Mouse (Mus musculus): Measurements from ENCODE around the gene Ak4. TPM values are rescaled to one million over a fixed set of nuclear protein-coding genes. Genes with fewer than 3 reads are reported as not detected.
"Not testable (repeated sequence)": the region's sequence is repeated elsewhere in the genome, so short reads cannot be mapped to it uniquely, and the experiment has no call there.

Ak4 gene
- polyA plus RNA-seq, 1 experiment from 2014 or later, result 4.6 TPM

DNA sequence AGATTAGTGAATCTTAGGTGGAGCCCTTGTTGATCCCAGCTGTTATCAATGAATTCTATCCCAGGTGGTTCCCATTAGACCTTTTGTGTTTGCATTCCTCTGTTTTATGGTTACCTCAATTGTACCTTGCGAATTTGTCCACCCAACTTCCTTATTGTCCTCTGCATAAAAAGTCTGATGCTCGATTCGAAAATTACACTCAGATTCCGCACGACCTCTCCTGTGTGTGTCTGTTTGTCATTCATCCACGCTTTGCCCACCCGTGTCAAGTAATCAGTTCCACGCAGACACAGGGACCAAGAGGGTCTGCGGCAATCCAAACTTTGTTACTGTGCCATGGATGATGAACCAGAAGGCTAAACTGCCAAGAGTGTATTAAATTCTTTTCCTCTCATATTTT is 27.5 kb downstream of the Ak4 start:
- ATAC-seq (ENCODE audit: low read depth); H3K27ac ChIP-seq (replicated peaks); H3K36me3 ChIP-seq; H3K4me2 ChIP-seq; H3K4me1 ChIP-seq (replicated peaks); H3K4me3 ChIP-seq; H3K9ac ChIP-seq; H3K27me3 ChIP-seq; H3K9me3 ChIP-seq: not testable (repeated sequence)
- 95% methylated on average over 9 of the region's 9 CpGs for whole genome bisulfite sequencing

DNA sequence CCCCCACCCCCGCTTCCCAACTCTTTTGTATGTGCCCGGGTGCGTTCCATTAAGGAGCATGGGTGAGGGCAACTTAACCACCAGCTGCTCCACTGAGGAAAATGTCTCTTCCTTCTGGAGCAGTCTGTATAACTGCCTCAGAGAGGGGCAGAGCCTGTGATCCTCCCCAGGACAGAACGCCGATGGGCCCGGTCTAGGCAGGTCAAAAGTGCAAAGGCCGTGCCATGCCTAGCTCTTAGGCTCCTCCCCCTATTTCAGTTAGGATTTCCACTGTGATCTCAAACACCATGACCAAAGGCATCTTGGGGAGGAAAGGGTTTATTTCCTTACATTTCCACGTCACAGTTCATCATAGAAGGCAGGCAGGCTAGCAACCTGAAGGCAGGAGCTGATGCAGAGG is 29.6 kb downstream of the Ak4 start:
- ATAC-seq (ENCODE audit: low read depth), result no peak
- Histone ChIP-seq H3K36me3 (no peaks in the 10 kb centered on the region), H3K4me1 (replicated peaks) (no peaks in the 10 kb centered on the region), H3K27ac (replicated peaks) (no peak overlapping the region), H3K9ac (no peak overlapping the region), H3K4me2 (no peak overlapping the region), H3K27me3 (no peaks in the 10 kb centered on the region), H3K9me3 (no peaks in the 10 kb centered on the region), H3K4me3 (no peak overlapping the region)
- 81% methylated on average over 8 of the region's 8 CpGs for WGBS

DNA sequence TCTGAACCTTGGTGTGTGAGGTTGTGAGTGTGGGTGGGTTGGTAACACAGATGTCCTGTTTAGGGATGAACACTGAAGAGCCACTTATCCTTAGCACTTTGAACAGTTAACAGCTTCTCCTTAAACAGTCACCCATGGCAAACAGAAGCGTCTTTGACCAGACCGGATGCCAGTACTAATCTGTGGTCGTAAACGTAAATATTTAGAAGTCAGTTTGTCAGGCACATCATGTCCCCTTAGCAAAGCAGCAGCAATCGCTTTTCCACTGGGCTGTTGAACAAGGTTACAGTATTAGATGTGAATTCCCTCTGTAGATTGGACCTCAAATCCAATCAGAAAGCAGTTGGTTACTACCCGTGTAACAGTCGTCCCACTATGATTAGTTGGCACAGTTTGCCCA is 30.3 kb downstream of the Ak4 start:
- Histone ChIP-seq H3K4me3 (no peak overlapping the region), H3K9me3 (no peaks in the 10 kb centered on the region), H3K36me3 (no peaks in the 10 kb centered on the region), H3K9ac (no peak overlapping the region), H3K27me3 (no peaks in the 10 kb centered on the region), H3K27ac (replicated peaks) (no peak overlapping the region), H3K4me2 (no peak overlapping the region), H3K4me1 (replicated peaks) (no peaks in the 10 kb centered on the region)
- WGBS, result 82% methylated on average over 7 of the region's 7 CpGs
- no peak for ATAC-seq (ENCODE audit: low read depth)

DNA sequence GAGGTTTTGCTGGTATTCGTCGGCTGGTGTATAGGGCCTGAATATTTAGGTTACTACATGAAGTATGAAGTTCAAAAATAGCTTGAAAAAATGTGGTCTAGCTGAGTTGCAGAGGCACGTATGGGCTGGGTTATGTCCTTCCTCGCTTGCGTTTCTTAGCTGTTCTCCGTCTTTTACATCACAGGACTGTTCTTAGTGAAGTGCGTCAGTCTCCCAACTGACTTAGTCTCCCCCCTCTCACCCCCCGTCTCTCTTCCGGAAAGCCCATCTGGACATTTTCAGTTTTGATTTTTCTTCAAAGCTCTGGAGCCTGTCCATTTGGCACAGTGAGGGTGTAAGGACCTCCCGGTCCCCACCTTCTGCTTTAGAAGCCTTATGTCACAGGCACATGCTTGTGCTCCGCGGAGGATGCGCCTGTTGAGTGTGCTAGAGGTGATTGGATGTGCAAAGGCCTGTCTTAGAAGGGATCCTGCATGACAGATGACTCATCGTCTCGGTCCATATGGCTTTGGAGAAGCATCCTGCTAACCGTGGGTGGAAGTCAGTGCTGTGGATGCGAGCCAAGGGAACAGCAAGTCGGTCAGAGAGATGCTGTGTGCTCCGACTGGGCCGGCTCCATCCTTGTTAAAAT is 31.2 kb downstream of the Ak4 start:
- Histone ChIP-seq H3K27me3 (no peaks in the 10 kb centered on the region), H3K9me3 (no peaks in the 10 kb centered on the region), H3K27ac (replicated peaks) (no peak overlapping the region), H3K9ac (no peak overlapping the region), H3K36me3 (no peaks in the 10 kb centered on the region), H3K4me2 (no peak overlapping the region), H3K4me1 (replicated peaks) (no peaks in the 10 kb centered on the region), H3K4me3 (no peak overlapping the region)
- WGBS, result 86% methylated on average over 20 of the region's 20 CpGs
- no peak for ATAC-seq (ENCODE audit: low read depth)

DNA sequence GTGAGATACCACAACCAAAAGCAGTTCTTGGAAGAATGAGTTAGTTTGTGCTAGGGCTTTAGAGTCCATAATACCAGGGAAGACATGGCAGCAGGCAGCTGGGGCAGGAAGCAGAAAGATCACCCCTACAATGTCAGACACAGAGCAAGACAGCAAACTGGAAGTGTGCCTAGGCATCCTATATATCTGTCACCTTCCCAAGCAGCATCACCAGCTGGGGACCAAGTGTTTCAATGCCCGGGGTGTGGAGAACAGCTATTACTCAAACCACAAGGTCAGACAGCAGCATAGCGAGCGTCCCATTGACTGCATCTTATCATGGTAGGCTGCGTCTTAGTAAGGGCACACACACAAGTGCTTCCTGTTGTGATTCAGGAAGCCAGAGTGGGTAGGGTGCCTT is 32.0 kb downstream of the Ak4 start:
- Histone ChIP-seq H3K4me3 (no peak overlapping the region), H3K4me2 (no peak overlapping the region), H3K27me3 (no peaks in the 10 kb centered on the region), H3K9ac (no peak overlapping the region), H3K27ac (replicated peaks) (no peak overlapping the region), H3K36me3 (no peaks in the 10 kb centered on the region), H3K9me3 (no peaks in the 10 kb centered on the region), H3K4me1 (replicated peaks) (no peaks in the 10 kb centered on the region)
- 82% methylated on average over 4 of the region's 4 CpGs for WGBS
- ATAC-seq (ENCODE audit: low read depth), result no peak

DNA sequence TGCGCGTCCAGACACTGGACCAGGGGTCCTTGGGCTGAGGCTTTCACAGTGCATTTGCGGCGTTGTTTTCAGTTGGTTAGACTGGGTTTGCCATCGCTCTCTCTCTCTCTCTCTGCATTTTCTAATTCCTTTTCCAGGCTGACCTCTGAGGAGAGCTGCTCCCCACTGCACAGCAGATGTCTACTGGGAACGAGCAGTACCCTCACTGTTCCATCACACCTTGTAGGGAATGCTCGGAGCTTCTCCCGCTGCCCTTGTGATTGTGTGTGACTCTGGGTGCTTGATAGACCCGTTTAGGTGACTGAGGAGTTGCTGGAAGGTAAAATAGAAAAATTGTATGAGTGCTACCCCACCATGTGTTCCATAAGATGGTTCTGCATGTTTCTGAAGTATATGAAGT is 33.8 kb downstream of the Ak4 start:
- Histone ChIP-seq H3K9me3 (no peaks in the 10 kb centered on the region), H3K27me3 (no peaks in the 10 kb centered on the region), H3K4me2 (no peak overlapping the region), H3K27ac (replicated peaks) (no peak overlapping the region), H3K9ac (no peak overlapping the region), H3K4me3 (no peak overlapping the region), H3K36me3 (no peaks in the 10 kb centered on the region), H3K4me1 (replicated peaks) (no peaks in the 10 kb centered on the region)
- 93% methylated on average over 9 of the region's 9 CpGs for WGBS
- no peak for ATAC-seq (ENCODE audit: low read depth)

DNA sequence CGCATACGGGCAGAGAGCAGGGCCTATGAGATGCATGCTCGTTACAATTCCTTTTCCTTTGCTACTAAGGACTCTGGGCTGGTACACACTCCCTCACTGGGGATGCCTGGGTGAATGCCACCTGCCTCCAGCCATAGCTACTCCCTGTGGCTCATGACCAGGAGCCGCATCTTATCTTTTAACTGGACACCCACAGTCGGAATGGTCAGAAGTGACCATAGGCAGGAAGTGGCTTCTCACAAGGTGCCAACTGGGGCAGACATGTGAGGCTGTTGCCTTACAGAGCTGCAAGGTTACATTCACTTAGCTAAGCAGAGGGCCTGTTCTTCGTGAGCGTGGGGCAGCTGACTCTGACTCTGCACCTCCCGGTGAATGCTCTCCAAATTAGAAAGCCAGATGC is 38.1 kb downstream of the Ak4 start:
- 91% methylated on average over 8 of the region's 8 CpGs for WGBS
- Histone ChIP-seq H3K4me2 (no peak overlapping the region), H3K9ac (no peak overlapping the region), H3K4me3 (no peak overlapping the region), H3K36me3 (no peaks in the 10 kb centered on the region), H3K27ac (replicated peaks) (no peak overlapping the region), H3K4me1 (replicated peaks) (no peaks in the 10 kb centered on the region), H3K9me3 (no peaks in the 10 kb centered on the region), H3K27me3 (no peaks in the 10 kb centered on the region)
- no peak for ATAC-seq (ENCODE audit: low read depth)

DNA sequence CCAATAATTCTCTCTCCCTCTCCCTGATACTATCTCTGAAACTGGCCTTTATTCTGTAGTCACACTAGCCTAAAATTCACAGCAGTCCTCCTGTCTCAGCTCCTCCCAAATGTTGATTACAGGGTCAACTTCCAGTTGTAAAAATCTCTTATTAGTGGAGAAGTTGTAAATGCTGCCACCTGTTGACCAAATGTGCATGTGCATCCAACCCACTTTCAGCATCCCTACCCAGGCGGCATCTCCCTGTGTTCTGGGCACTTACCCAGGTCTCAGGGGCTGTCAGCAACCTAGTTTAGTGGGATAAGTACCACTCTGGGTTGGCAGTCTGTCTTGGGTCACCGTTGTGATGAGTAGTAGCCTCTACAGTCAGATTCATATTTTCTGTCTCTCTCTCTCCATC is 39.3 kb downstream of the Ak4 start:
- no peaks in the 10 kb centered on the region for H3K27me3 ChIP-seq
- H3K27ac ChIP-seq (replicated peaks), result no peak overlapping the region
- ATAC-seq (ENCODE audit: low read depth), result no peak
- H3K9ac ChIP-seq, result no peak overlapping the region
- H3K4me3 ChIP-seq, result no peak overlapping the region
- H3K36me3 ChIP-seq, result no peaks in the 10 kb centered on the region
- H3K9me3 ChIP-seq, result no peaks in the 10 kb centered on the region
- H3K4me1 ChIP-seq (replicated peaks), result no peaks in the 10 kb centered on the region
- 64% methylated on average over 2 of the region's 2 CpGs for WGBS
- no peak overlapping the region for H3K4me2 ChIP-seq

DNA sequence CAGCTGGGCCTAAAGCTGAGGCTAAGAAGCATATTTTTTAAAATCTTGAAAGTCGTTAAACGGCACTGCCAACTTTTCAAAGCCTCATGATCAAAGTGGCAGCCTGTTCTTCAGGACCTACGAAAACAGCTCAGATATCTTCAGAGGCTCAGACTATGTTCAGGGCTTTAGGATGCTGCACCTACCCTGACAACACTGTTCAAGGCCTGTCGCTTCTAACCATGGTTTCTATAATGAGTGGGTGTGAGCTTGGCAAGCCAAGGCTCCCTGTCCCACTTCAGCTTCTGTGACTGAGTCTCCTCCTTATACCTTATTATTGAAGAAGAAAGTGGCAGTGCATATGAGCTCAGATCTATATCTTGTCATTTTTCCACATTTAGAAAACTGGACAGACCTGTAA is 40.3 kb downstream of the Ak4 start:
- no peaks in the 10 kb centered on the region for H3K27me3 ChIP-seq
- H3K4me1 ChIP-seq (replicated peaks), result no peaks in the 10 kb centered on the region
- H3K9me3 ChIP-seq, result no peaks in the 10 kb centered on the region
- no peak overlapping the region for H3K9ac ChIP-seq
- H3K4me3 ChIP-seq, result no peak overlapping the region
- 92% methylated on average over 4 of the region's 4 CpGs for WGBS
- no peaks in the 10 kb centered on the region for H3K36me3 ChIP-seq
- H3K4me2 ChIP-seq, result no peak overlapping the region
- no peak overlapping the region for H3K27ac ChIP-seq (replicated peaks)
- ATAC-seq (ENCODE audit: low read depth), result no peak

DNA sequence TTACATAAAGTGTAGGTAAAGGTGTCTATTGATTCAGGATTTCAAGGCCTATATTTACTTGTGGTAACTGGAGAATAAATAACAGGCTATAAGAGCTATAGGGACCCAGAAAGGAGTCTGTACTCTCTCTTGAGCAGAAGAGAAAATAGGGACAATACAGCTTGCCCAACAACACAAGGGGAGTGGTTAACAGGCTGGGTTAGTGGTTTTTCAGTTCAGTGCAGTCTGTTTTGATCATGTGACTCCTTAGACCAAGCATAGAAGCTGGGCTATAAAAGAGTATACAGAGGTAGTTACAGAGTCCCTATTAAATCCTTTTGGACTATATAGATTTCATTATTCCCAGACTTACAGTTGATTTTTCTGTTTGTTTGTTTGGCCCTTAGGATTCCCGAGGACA is 41.0 kb downstream of the Ak4 start:
- WGBS, result 85% methylated on average over 1 of the region's 1 CpGs
- no peak overlapping the region for H3K9ac ChIP-seq
- no peaks in the 10 kb centered on the region for H3K9me3 ChIP-seq
- no peaks in the 10 kb centered on the region for H3K27me3 ChIP-seq
- H3K4me1 ChIP-seq (replicated peaks), result no peaks in the 10 kb centered on the region
- no peak overlapping the region for H3K4me2 ChIP-seq
- no peaks in the 10 kb centered on the region for H3K36me3 ChIP-seq
- H3K27ac ChIP-seq (replicated peaks), result no peak overlapping the region
- no peak for ATAC-seq (ENCODE audit: low read depth)
- no peak overlapping the region for H3K4me3 ChIP-seq

DNA sequence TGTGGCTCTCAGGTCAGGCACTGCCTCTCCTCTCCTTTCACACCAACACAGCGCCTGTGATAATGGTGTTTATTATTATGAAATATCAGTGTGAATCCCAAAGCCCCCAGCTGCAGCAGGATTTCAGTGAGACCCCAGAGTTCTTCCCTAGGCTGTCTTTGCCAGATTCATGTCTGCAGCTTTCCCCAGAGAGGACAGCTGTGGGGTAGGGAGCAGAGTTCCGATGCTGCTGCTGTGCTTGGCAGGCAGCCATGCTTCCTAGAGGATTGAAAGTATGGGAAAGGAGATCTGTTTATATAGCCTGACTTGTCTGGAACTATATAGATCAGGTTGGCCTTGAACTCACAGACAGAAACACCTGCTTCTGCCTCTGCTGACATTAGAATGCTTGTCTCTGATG is 43.0 kb downstream of the Ak4 start:
- Histone ChIP-seq H3K36me3 (no peaks in the 10 kb centered on the region), H3K9ac (no peak overlapping the region), H3K27ac (replicated peaks) (no peak overlapping the region), H3K4me1 (replicated peaks) (no peaks in the 10 kb centered on the region), H3K4me3 (no peak overlapping the region), H3K4me2 (no peak overlapping the region), H3K9me3 (no peaks in the 10 kb centered on the region), H3K27me3 (no peaks in the 10 kb centered on the region)
- no peak for ATAC-seq (ENCODE audit: low read depth)
- 79% methylated on average over 2 of the region's 2 CpGs for WGBS

DNA sequence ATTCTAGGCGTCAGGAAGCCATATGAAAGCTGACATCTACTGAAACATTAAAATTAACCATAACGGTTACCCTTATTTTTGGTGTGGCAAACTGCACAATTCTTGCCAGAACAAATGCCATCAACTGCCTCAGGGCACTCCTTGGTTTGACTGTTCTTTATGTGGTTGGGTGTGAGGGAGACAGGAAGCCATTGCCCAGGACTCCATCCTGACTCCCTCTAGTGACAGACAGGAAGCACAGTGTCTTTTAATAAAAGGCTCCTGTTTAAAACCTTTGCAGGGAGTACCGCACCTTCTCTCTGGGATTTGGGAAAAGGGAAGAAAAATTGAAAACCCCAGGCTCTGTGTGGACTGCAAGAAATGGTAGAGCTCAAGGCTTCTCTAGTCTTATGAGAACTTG is 47.2 kb downstream of the Ak4 start:
- no peak overlapping the region for H3K27ac ChIP-seq (replicated peaks)
- 89% methylated on average over 3 of the region's 3 CpGs for WGBS
- H3K9me3 ChIP-seq, result no peaks in the 10 kb centered on the region
- no peak overlapping the region for H3K4me3 ChIP-seq
- no peaks in the 10 kb centered on the region for H3K36me3 ChIP-seq
- H3K4me1 ChIP-seq (replicated peaks), result no peaks in the 10 kb centered on the region
- no peak for ATAC-seq (ENCODE audit: low read depth)
- H3K4me2 ChIP-seq, result no peak overlapping the region
- no peaks in the 10 kb centered on the region for H3K27me3 ChIP-seq
- no peak overlapping the region for H3K9ac ChIP-seq

DNA sequence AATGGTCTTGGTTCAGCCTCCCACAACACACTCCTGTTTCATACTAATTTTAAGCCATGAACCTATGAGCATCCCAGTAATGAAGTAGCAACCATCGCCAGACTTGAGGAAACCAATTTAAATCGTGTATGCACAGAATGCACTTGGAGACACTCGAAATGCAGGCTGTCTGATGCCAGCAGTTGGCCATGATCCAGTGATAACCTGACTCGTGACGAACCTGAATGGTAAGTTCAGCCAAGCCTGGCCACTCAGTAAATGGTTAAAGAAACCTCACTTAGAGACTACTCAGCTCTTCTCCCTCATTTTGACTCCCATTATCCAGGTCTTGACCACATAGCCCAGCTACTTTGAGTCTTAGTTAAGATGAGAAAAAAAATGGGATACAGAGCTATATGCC is 50.2 kb downstream of the Ak4 start:
- no peak overlapping the region for H3K9ac ChIP-seq
- H3K9me3 ChIP-seq, result no peaks in the 10 kb centered on the region
- ATAC-seq (ENCODE audit: low read depth), result no peak
- no peak overlapping the region for H3K27ac ChIP-seq (replicated peaks)
- H3K36me3 ChIP-seq, result no peaks in the 10 kb centered on the region
- H3K4me2 ChIP-seq, result no peak overlapping the region
- no peaks in the 10 kb centered on the region for H3K27me3 ChIP-seq
- no peaks in the 10 kb centered on the region for H3K4me1 ChIP-seq (replicated peaks)
- H3K4me3 ChIP-seq, result no peak overlapping the region
- 86% methylated on average over 5 of the region's 5 CpGs for WGBS
